In the genomic region with DNA sequence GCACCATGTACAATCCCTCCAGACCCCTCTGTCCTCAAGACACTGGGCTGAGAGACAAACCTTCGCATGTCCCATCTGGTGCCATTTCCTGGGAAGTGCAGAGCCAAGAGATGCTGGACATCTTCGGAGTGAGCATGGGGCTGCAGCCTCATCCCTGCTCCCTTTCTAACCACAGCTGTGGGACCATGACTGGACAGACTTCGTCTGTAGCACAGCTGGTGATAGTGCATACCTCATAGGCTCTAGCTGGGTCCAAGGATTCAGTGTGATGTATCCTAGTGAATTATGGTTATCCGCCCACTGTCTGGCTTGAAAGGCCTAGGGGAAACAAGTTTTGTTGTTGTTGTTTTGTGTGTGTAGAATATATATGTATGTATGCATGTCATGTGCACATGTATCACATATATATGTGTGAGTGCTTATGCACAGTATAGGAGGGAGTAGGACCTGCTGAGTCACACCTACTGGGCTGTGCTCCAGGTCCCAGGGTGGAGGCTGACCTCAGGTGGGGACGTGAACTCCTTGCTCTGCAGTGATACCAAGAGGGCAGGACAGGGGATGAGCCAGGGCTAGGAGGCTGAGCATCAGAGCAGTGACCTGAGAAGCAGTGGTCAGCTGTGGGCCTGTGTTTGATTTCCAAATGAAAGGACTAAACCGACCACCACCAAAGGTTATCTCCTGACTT, we compare ENCODE assay signal across 21 mouse cellular contexts. TPM values are rescaled to one million over a fixed set of nuclear protein-coding genes. Genes with fewer than 3 reads are reported as not detected.
A peak's percentile ranks its signal among the peaks of the same experiment; 100 is the strongest.
DNase-seq lines count a peak whose midpoint lies in the region; ATAC-seq and TF ChIP-seq lines count a peak whose summit lies in the region.
"Had no signal": no experiment of that assay in that cellular context is flagged by ENCODE, and none has a peak within 500 bp of the region (broad histone marks: within the 10 kb centered on the region; RNA-seq: fewer than 3 reads in every experiment).

No protein-coding gene starts in this region.

- TF ChIP-seq CTCF in liver, embryonic 14.5 days (IDR thresholded peaks at IDR 0.05; ENCODE audit: low read depth), result no peak

- ATAC-seq in forebrain, embryonic 13.5 days, result no peak
- ATAC-seq in forebrain, embryonic 15.5 days (replicated peaks), result no peak
- peak; percentile 90 for ATAC-seq in liver, embryonic 14.5 days (ENCODE audit: insufficient read depth)
- ATAC-seq: activated CD4-positive, CD25-positive, alpha-beta regulatory T cell, adult 4 months had no signal

- H3K27me3 ChIP-seq in forebrain, embryonic 13.5 days, result no peaks in the 10 kb centered on the region
- H3K27me3 ChIP-seq in forebrain, embryonic 15.5 days, result no peaks in the 10 kb centered on the region
- H3K27me3 ChIP-seq in embryonic facial prominence, embryonic 10.5 days (replicated peaks; ENCODE audit: low read depth, poor library complexity, severe bottlenecking), result no peaks in the 10 kb centered on the region
- H3K27me3 ChIP-seq in liver, embryonic 14.5 days (ENCODE audit: control insufficient read depth, insufficient read depth, low read length), result no peaks in the 10 kb centered on the region
- H3K27me3 ChIP-seq: CH12.LX; hindbrain, embryonic 15.5 days; neural tube, embryonic 15.5 days had no signal

- H3K4me2 ChIP-seq in forebrain, embryonic 13.5 days, result no peak overlapping the region
- H3K4me2 ChIP-seq in forebrain, embryonic 15.5 days (replicated peaks), result no peak overlapping the region
- no peak overlapping the region for H3K4me2 ChIP-seq in liver, embryonic 14.5 days (ENCODE audit: low read depth)
- H3K4me2 ChIP-seq: hindbrain, embryonic 15.5 days; lung, embryonic 14.5 days; neural tube, embryonic 15.5 days had no signal

- H3K27ac ChIP-seq in forebrain, embryonic 13.5 days, result no peak overlapping the region
- no peak overlapping the region for H3K27ac ChIP-seq in forebrain, embryonic 15.5 days (replicated peaks)
- peak overlapping the region; percentile 70 for H3K27ac ChIP-seq in embryonic facial prominence, embryonic 10.5 days (replicated peaks)
- peak overlapping the region; percentile 61 for H3K27ac ChIP-seq in liver, embryonic 14.5 days
- H3K27ac ChIP-seq: hindbrain, embryonic 15.5 days; limb, embryonic 10.5 days; macrophage; neural tube, embryonic 15.5 days had no signal

- H3K4me3 ChIP-seq in forebrain, embryonic 13.5 days, result no peak overlapping the region
- H3K4me3 ChIP-seq in forebrain, embryonic 15.5 days, result no peak overlapping the region
- no peak overlapping the region for H3K4me3 ChIP-seq in embryonic facial prominence, embryonic 10.5 days
- no peak overlapping the region for H3K4me3 ChIP-seq in liver, embryonic 14.5 days (ENCODE audit: insufficient read depth in 1 of 2, low read depth in 2 of 2, low read length in 2 of 2)
- H3K4me3 ChIP-seq: hindbrain, embryonic 15.5 days; limb, embryonic 10.5 days; neural tube, embryonic 15.5 days had no signal

- H3K36me3 ChIP-seq in forebrain, embryonic 13.5 days (ENCODE audit: poor library complexity, severe bottlenecking), result peaks cover 12% of the 10 kb centered on the region
- no peaks in the 10 kb centered on the region for H3K36me3 ChIP-seq in forebrain, embryonic 15.5 days
- peaks cover 35% of the 10 kb centered on the region for H3K36me3 ChIP-seq in embryonic facial prominence, embryonic 10.5 days (replicated peaks)
- no peaks in the 10 kb centered on the region; the same call in 1 of the 2 replicates for H3K36me3 ChIP-seq in liver, embryonic 14.5 days (replicated peaks; ENCODE audit: control insufficient read depth, insufficient read depth, low read depth)
- H3K36me3 ChIP-seq: hindbrain, embryonic 15.5 days; neural tube, embryonic 15.5 days had no signal

- 85% methylated on average over 6 of the region's 6 CpGs for WGBS in forebrain, embryonic 13.5 days
- WGBS in forebrain, embryonic 15.5 days, result 81% methylated on average over 6 of the region's 6 CpGs
- WGBS in embryonic facial prominence, embryonic 10.5 days, result 80% methylated on average over 6 of the region's 6 CpGs
- WGBS in liver, embryonic 14.5 days (ENCODE audit: insufficient replicate concordance), result 54% methylated on average over 6 of the region's 6 CpGs

- H3K9ac ChIP-seq in forebrain, embryonic 13.5 days, result peak overlapping the region; percentile 21; the same call in 1 of the 2 replicates
- H3K9ac ChIP-seq in forebrain, embryonic 15.5 days (replicated peaks), result no peak overlapping the region
- H3K9ac ChIP-seq in liver, embryonic 14.5 days (replicated peaks), result no peak overlapping the region
- H3K9ac ChIP-seq: hindbrain, embryonic 15.5 days; lung, embryonic 14.5 days; neural tube, embryonic 15.5 days had no signal

- TF ChIP-seq EP300 in liver, embryonic 14.5 days (IDR thresholded peaks at IDR 0.05; ENCODE audit: low read depth), result no peak

- H3K9me3 ChIP-seq in forebrain, embryonic 13.5 days (replicated peaks), result no peaks in the 10 kb centered on the region
- no peaks in the 10 kb centered on the region for H3K9me3 ChIP-seq in forebrain, embryonic 15.5 days
- H3K9me3 ChIP-seq in embryonic facial prominence, embryonic 10.5 days, result no peaks in the 10 kb centered on the region
- no peaks in the 10 kb centered on the region for H3K9me3 ChIP-seq in liver, embryonic 14.5 days (ENCODE audit: control insufficient read depth, low read length)
- H3K9me3 ChIP-seq: hindbrain, embryonic 15.5 days; limb, embryonic 10.5 days; neural tube, embryonic 15.5 days had no signal

- DNase-seq in embryonic facial prominence, embryonic 10.5 days (ENCODE audit: low spot score), result no peak
- DNase-seq in liver, embryonic 14.5 days (ENCODE audit: low read depth in 3 of 3, low spot score in 3 of 3), result no peak
- peak; percentile 62 to 78 for DNase-seq in spleen, postnatal 36 days (ENCODE audit: low spot score in 2 of 2)
- DNase-seq in cerebellum, postnatal 25 days, result no peak
- no peak for DNase-seq in neural tube, embryonic 10.5 days (ENCODE audit: extremely low spot score, low spot score)
- DNase-seq in left cerebral cortex, adult 9 months (ENCODE audit: low spot score in 2 of 2), result no peak
- DNase-seq: adrenal gland, postnatal 25 days; cerebellum, postnatal 10 days; heart, adult 18-20 months; kidney, adult 9 months; lung, embryonic 14.5 days; thymus, postnatal 14 days had no signal

- no peaks in the 10 kb centered on the region for H3K4me1 ChIP-seq in forebrain, embryonic 13.5 days
- no peaks in the 10 kb centered on the region for H3K4me1 ChIP-seq in forebrain, embryonic 15.5 days
- H3K4me1 ChIP-seq in embryonic facial prominence, embryonic 10.5 days, result peaks cover 27% of the 10 kb centered on the region
- peaks cover 23 to 24% of the 10 kb centered on the region in 2 experiments for H3K4me1 ChIP-seq in liver, embryonic 14.5 days (replicated peaks; ENCODE audit: control insufficient read depth in 2 of 2, insufficient read depth in 2 of 2, low read length in 1 of 2)
- H3K4me1 ChIP-seq: hindbrain, embryonic 15.5 days; neural tube, embryonic 15.5 days had no signal

RNA-seq across cellular contexts. Expression of a gene that starts 3.3 kb away (rescaled TPM):
- polyA plus RNA-seq in forebrain, embryonic 13.5 days (2015; fragmentation: Nextera tagmentation; extraction: Ambion mirVana), result 0.43 and 0.87 TPM in 2 replicates
- polyA plus RNA-seq in forebrain, embryonic 15.5 days (2015; fragmentation: Nextera tagmentation; extraction: Ambion mirVana), result 0.33 and 0.53 TPM in 2 replicates
- 0.87 and 0.89 TPM in 2 replicates for polyA plus RNA-seq in embryonic facial prominence, embryonic 10.5 days (2016; fragmentation: Nextera tagmentation; extraction: Ambion mirVana)
- 4.3 and 6.4 TPM in 2 replicates for polyA plus RNA-seq in liver, embryonic 14.5 days (2012; rRNA removed)
- 1.1 and 1.9 TPM in 2 replicates for polyA plus RNA-seq in liver, embryonic 14.5 days (2014; fragmentation: Nextera tagmentation; extraction: Ambion mirVana)
- polyA plus RNA-seq: activated CD4-positive, CD25-positive, alpha-beta regulatory T cell, adult 4 months; macrophage had no signal

RNA-seq across cellular contexts. Expression of a gene that starts 8.1 kb away (rescaled TPM):
- polyA plus RNA-seq in forebrain, embryonic 13.5 days (2015; fragmentation: Nextera tagmentation; extraction: Ambion mirVana), result 0.36 and 0.63 TPM in 2 replicates
- 0.31 and 0.37 TPM in 2 replicates for polyA plus RNA-seq in forebrain, embryonic 15.5 days (2015; fragmentation: Nextera tagmentation; extraction: Ambion mirVana)
- 0.41 and 0.56 TPM in 2 replicates for polyA plus RNA-seq in embryonic facial prominence, embryonic 10.5 days (2016; fragmentation: Nextera tagmentation; extraction: Ambion mirVana)
- polyA plus RNA-seq in liver, embryonic 14.5 days (2012; rRNA removed), result 0.68 TPM in 1 of 2 replicates, not detected in the other
- polyA plus RNA-seq in liver, embryonic 14.5 days (2014; fragmentation: Nextera tagmentation; extraction: Ambion mirVana), result 0.22 TPM in 1 of 2 replicates, not detected in the other
- polyA plus RNA-seq: activated CD4-positive, CD25-positive, alpha-beta regulatory T cell, adult 4 months; embryonic facial prominence, embryonic 11.5 days; hindbrain, embryonic 15.5 days; lung, embryonic 14.5 days; neural tube, embryonic 15.5 days had no signal

RNA-seq across cellular contexts. Expression of a gene that starts 16.1 kb away (rescaled TPM):
- polyA plus RNA-seq in forebrain, embryonic 13.5 days (2015; fragmentation: Nextera tagmentation; extraction: Ambion mirVana), result 45.4 and 46.4 TPM in 2 replicates
- polyA plus RNA-seq in forebrain, embryonic 15.5 days (2015; fragmentation: Nextera tagmentation; extraction: Ambion mirVana), result 53.5 and 56.5 TPM in 2 replicates
- 66.1 and 67.7 TPM in 2 replicates for polyA plus RNA-seq in embryonic facial prominence, embryonic 10.5 days (2016; fragmentation: Nextera tagmentation; extraction: Ambion mirVana)
- polyA plus RNA-seq in liver, embryonic 14.5 days (2012; rRNA removed), result 18.4 and 25.5 TPM in 2 replicates
- polyA plus RNA-seq in liver, embryonic 14.5 days (2014; fragmentation: Nextera tagmentation; extraction: Ambion mirVana), result 22.7 and 22.9 TPM in 2 replicates

RNA-seq across cellular contexts. Expression of a gene that starts 17.5 kb away (rescaled TPM):
- 44.6 and 45.8 TPM in 2 replicates for polyA plus RNA-seq in forebrain, embryonic 13.5 days (2015; fragmentation: Nextera tagmentation; extraction: Ambion mirVana)
- 19.3 and 22.3 TPM in 2 replicates for polyA plus RNA-seq in forebrain, embryonic 15.5 days (2015; fragmentation: Nextera tagmentation; extraction: Ambion mirVana)
- polyA plus RNA-seq in embryonic facial prominence, embryonic 10.5 days (2016; fragmentation: Nextera tagmentation; extraction: Ambion mirVana), result 66.2 and 70.1 TPM in 2 replicates
- 17.6 and 23.1 TPM in 2 replicates for polyA plus RNA-seq in liver, embryonic 14.5 days (2012; rRNA removed)
- polyA plus RNA-seq in liver, embryonic 14.5 days (2014; fragmentation: Nextera tagmentation; extraction: Ambion mirVana), result 30.9 and 33.7 TPM in 2 replicates

RNA-seq across cellular contexts. Expression of a gene that starts 17.6 kb away (rescaled TPM):
- polyA plus RNA-seq in forebrain, embryonic 13.5 days (2015; fragmentation: Nextera tagmentation; extraction: Ambion mirVana), result 71.7 and 76.6 TPM in 2 replicates
- polyA plus RNA-seq in forebrain, embryonic 15.5 days (2015; fragmentation: Nextera tagmentation; extraction: Ambion mirVana), result 80.8 and 83.5 TPM in 2 replicates
- 75.7 and 79.7 TPM in 2 replicates for polyA plus RNA-seq in embryonic facial prominence, embryonic 10.5 days (2016; fragmentation: Nextera tagmentation; extraction: Ambion mirVana)
- 20.8 and 24.1 TPM in 2 replicates for polyA plus RNA-seq in liver, embryonic 14.5 days (2012; rRNA removed)
- 18.1 and 20.4 TPM in 2 replicates for polyA plus RNA-seq in liver, embryonic 14.5 days (2014; fragmentation: Nextera tagmentation; extraction: Ambion mirVana)

Comparison
In these comparisons a context has a peak if more than half of its experiments do, and no peak if none do; other contexts are left out.
1. H3K27ac ChIP-seq: peak in embryonic facial prominence, embryonic 10.5 days (single experiment) and liver, embryonic 14.5 days (single experiment); none in forebrain, embryonic 13.5 days (single experiment) and forebrain, embryonic 15.5 days (single experiment).
2. DNase-seq: peak in spleen, postnatal 36 days (2 of 2); none in embryonic facial prominence, embryonic 10.5 days (single experiment), liver, embryonic 14.5 days (0 of 3), cerebellum, postnatal 25 days (0 of 2), neural tube, embryonic 10.5 days (single experiment) and left cerebral cortex, adult 9 months (0 of 2).